Mouse (Mus musculus) lung, postnatal 14 days (tissue): ENCODE results near the gene Zfyve21.

Experiments used
- DNase-seq: peaks from one replicate; pipeline ENCODE4 v3.0.0; 2021

Zfyve21 gene

DNA sequence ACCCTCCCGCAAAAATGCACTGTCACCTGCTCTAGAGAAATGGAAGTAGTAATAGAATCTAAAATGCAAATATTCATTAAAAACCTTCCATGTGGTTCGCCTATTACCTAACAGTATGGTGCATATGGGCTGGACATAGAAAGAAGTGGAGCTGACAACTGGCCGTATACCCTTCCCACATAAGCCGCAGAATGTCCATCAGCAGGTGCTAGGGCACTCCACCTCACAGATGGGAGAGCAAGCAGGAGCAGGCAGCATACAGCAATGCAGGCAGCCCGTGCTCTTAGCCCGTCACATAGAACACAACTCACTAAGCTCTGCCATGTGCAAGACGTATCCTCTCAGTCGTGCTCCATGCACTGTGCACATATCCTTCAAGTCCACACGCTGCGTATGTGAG lies 32.8 kb downstream of the Zfyve21 start:
- no peak for DNase-seq

DNA sequence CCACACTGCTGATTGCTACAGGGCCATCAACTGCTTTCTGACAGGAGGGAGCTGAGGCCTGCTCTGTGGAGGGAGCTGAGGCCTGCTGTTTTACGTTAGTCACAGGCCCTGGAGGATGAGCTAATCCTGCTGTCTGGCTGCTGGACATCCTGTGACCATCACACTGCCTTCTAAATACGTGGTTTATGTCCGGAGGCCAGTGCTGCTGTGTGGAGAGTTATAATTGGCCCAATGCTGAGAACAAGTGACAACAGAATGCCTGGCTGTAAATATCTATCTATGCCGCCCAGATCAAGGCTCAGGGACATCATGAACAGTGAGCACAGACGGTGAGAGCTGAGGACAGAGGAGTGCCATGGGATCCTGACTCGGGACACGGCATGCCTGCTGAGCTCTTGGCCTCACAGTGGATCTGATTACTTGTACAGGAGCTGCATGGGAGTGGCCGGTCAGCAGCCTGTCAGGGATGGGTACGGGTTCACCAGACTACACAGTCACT lies 34.4 kb downstream of the Zfyve21 start:
- DNase-seq = no peak

DNA sequence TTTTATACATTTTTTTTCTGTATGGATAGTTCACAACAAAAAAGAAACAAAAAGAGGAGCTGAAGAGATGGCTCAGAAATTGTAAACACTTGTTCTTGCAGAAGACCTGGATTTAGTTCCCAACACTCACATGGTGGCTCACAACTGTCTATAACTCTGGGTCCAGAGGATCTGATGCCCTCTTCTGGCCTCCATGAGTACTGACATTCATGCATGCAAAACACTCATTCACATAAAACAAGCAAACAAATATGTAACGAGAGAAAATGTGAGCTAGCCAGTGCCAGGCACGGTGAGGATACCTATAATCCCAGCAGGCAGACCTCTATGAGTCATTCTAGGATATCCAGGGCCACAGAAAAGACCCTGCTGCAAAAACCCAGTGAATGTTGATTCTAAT lies 37.3 kb downstream of the Zfyve21 start:
- DNase-seq = no peak

DNA sequence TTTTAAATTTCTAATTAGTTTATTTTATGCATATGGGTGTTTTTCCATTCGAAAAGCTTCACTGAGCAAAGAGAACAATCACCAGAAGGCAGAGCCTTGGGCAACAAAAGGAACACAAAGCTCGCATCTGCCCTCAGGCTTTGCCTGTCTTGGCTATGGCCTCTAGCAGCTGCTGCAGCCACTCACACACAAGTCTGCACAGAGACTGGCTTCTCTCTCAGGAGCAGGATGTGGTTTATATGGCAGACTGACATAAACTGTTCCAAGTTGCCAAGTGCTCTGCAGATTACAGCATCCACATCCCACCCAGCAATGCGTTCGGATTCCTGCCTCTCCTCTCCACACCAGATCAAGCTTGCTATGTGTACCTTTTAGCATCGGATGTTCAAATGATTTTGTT lies 37.8 kb downstream of the Zfyve21 start:
- DNase-seq = no peak

DNA sequence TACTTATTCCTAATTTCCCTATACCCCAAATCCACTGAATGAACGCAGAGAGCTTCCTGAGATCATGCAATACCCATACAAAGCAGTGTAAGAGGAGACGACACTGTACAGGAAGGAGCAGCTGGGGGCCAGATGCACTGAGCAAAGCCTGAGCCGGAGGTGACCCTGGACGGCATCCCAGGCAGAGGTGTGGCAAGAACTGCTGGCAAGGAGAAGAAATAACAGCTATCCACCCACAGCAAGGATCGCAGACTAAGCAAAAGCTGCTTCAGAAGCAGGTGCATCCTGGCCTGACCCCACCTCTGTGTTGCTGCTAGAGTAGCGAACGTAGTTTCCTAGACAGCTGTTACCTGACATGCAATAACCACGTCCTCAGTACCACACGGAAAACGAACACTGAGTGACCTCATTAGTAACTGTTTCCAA lies 39.1 kb downstream of the Zfyve21 start:
- DNase-seq = peak; percentile 39

DNA sequence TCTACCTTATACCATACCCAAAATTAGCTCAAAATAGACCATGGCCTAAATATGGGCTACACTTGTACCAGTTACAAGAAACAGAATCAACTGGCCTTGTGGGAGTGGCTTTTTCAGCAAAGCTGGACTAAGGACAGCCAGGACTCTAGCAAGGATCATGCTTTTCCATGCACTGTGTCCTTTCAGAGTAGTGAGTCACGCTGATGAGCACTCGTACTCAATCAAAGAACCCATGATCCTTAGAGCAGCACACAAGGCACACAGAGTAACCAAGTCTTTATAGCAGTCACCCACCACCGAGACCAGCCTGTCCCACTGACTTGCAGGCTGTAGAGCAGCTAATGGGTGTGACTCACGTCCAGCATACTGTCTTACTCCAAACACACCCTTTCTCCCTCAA lies 39.6 kb downstream of the Zfyve21 start:
- DNase-seq = no peak

DNA sequence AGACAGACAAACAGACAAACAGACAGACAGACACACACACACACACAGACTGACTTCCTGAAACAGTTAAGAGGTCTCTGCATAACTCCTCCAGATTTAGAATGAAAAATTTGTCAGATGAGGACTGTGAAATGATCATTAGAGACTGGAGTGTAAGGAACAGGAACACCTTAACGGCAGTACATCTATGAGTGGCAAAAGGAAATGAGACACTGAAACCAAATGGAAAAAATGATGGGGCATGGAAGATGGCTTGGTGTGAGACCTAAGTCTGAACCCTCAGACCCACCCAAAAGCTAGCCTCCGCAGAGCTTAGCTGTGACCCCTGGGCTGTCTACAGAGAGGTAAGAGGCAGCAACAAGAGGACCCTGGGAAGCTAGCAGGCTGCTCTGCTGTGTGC lies 41.5 kb downstream of the Zfyve21 start:
- no peak for DNase-seq

DNA sequence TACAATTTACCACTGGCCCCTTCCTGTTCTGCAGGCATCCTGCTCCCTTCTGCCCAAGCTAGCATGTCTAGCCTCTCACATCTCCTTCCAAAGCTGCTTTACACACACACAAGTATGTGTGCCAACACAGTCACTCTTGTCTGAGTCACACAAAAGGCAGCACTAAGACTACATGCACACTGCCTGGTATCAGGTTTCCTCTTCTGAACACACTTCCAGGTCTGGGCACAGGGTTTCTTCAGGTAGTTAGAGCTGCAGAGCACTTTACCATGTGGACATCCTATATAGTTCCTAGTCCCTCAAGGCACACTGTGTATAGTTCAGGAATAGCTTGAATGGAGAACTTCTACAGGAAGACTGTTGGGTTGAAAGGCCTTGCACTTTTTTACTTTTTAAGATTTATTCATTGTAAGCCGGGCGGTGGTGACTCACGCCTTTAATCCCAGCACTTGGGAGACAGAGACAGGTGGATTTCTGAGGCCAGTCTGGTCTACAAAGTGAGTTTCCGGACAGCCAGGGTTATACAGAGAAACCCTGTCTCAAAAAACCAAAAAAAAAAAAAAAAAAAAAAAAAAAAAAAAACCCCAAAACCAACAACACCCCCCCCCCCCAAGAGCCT lies 50.3 kb downstream of the Zfyve21 start:
- no peak for DNase-seq

DNA sequence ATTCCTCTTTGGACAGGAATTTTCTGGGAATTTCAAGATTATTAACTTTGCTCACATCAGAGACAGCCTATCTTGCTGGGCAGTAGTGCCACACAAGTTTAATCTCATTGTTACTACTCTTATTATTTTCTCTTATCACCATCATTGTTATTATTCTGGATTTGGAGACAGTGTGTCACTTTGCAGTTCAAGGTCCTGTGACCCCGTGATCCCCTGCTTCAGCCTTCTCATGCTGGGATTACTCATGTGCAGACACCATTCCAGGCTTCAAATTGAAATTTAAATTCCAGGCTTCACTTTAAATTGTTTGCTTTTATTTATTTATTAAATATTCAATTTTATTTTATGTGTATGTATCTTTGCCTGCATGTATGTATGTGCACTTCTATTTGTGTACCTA lies 55.8 kb downstream of the Zfyve21 start:
- DNase-seq = no peak

DNA sequence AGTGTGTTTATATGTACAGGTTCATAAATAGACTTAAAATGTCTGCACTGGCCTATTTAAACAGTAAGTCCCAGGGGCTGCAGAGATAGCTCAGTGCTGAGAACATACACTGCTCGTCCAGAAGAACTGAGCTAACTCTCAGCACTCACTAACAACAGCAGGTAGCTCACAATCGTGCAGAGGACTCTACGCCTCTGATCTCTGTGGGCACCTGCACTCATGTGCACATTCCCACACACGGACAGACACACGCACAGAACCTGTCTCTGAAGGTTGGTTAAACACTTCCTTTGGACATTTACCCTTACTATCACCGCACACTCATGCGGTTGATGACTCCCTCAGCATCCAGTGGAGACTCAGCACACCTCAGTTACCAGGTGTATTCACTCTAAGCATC lies 56.8 kb downstream of the Zfyve21 start:
- no peak for DNase-seq

DNA sequence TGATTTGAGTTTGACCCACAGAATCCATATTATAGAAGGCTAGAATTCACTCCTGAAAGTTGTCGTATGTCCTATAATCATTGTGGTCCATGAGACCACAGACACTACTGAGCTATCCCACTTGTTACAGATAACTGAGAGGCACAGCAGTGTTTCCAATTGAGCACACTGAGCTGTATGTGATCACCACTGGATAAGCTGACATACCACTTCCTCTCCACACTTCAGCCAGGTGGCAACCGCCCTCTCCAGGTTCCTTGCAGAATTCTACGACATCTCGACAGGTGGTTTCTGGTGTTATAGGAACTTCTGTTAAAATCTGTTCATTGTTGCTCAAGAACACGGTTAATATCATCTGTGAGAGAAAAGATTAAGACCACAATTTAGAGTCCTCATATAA lies 58.1 kb downstream of the Zfyve21 start:
- DNase-seq = no peak

DNA sequence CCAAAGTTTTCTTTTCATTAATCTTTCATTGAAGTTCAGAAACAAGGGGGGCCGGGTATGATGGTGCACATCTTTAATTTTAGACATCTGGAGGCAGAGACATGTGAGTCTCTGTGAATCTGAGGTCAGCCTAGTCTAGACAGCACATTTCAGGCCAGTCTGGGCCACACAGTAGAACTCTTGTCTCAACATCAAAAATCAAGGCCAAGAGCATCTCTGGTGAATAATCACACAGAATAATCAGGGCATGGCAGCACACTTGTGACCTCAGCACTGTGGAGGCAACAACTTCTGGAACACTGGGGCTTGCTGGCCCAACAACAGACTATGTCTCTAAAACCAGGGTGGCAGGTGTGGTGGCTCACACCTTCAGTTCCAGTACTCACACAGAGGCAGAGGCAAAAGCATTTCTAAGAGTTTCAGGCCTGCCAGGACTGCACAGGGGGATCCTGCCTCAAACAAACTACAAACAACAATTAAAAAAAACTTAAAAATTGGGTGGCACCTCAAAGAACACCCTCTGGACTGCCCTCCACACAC lies 60.7 kb downstream of the Zfyve21 start:
- DNase-seq = no peak

DNA sequence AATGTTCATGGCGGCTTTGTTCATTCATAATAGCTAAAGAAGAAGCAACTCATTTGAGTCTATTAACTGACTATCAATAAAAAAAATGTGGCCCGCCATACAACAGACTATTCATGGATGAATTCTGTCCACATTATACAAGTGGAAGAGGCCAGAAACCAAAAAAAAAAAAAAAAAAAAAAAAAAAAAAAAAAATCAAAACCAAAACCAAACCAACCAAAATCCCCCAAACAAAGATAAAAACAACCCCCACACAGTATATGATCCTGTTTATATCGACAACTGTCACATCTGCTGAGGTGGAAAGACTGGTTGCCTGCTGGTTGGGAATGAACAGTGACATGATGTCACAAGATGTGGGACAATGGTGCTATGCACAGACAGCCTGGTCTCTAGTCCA lies 61.5 kb downstream of the Zfyve21 start:
- DNase-seq = no peak

DNA sequence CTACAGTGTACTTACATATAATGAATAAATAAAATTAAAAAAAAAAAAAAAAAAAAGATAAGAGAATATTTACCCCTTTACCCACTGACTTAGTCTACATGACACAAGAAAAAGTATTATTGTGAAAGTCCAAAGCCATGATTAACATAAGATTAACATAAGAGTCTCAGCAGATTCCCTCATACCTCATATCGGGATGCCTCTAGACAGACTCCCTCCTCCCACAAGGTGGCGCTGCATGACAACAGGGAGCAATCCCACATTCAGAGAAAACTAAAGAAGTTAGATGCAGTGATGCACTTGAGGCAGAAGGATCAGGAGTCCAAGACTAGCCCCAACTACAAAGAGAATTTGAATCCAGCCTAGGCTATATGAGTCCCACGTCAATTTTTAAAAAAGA lies 64.2 kb downstream of the Zfyve21 start:
- DNase-seq = peak; percentile 94
